Mouse (Mus musculus) hindbrain, embryonic 14.5 days (tissue): Measurements from ENCODE around the gene Vps8. TPM values are rescaled to one million over a fixed set of nuclear protein-coding genes. Genes with fewer than 3 reads are reported as not detected.

Source experiments
- ATAC-seq: fragments of 200-750 bp; cut with Nextera tagmentation; 2 replicates; pipeline ENCODE4 v1.8.0; 2017; ENCODE audit warnings: moderate number of reproducible peaks, mild to moderate bottlenecking, moderate TSS enrichment, moderate library complexity; ENCODE audit not compliant: low FRiP score
- DNase-seq: peaks from one replicate; pipeline ENCODE4 v3.0.0-alpha.2; 2015; ENCODE audit warnings: low spot score
- H3K27ac ChIP-seq: fragments of 300-500 bp; sonication (generic); 2 replicates; pipeline ENCODE4 v1.5.1; 2014; ENCODE audit warnings: mild to moderate bottlenecking, moderate library complexity
- H3K27me3 ChIP-seq: fragments of 300-500 bp; sonication (generic); 2 replicates; pipeline ENCODE4 v1.6.1; 2014; ENCODE audit warnings: mild to moderate bottlenecking, low read length, mixed read lengths; ENCODE audit not compliant: control insufficient read depth, insufficient read depth
- H3K36me3 ChIP-seq: fragments of 300-500 bp; sonication (generic); replicated peaks from 2 replicates; pipeline ENCODE4 v1.6.1; 2014; ENCODE audit not compliant: control insufficient read depth, insufficient read depth
- H3K4me1 ChIP-seq: fragments of 300-500 bp; sonication (generic); replicated peaks from 2 replicates; pipeline ENCODE4 v1.6.1; 2014; ENCODE audit warnings: antibody characterized with exemption, low read length, mixed read lengths; ENCODE audit not compliant: control insufficient read depth, insufficient read depth
- H3K4me2 ChIP-seq: fragments of 300-500 bp; sonication (generic); replicated peaks from 2 replicates; pipeline ENCODE4 v1.6.1; 2014; ENCODE audit warnings: mild to moderate bottlenecking, moderate library complexity
- H3K4me3 ChIP-seq: fragments of 300-500 bp; sonication (generic); replicated peaks from 2 replicates; pipeline ENCODE4 v1.5.1; 2014; ENCODE audit warnings: mild to moderate bottlenecking, low read length
- H3K9ac ChIP-seq: fragments of 300-500 bp; sonication (generic); 2 replicates; pipeline ENCODE4 v1.6.1; 2014
- H3K9me3 ChIP-seq: fragments of 300-500 bp; sonication (generic); 2 replicates; pipeline ENCODE4 v1.6.1; 2016; ENCODE audit warnings: low read length; ENCODE audit not compliant: control insufficient read depth
- WGBS: fragments of 180-500 bp; shearing (Covaris S2); extraction: QIAGEN DNeasy Blood & Tissue Kit; methylation state at CpG from one replicate; pipeline ENCODE4 v1.1.7; 2014; 5-methylcytosine and 5-hydroxymethylcytosine counted together
- polyA plus RNA-seq: library from polyadenylated mRNA; unstranded; fragments of >200 nt; fragmentation: Nextera tagmentation; extraction: Ambion mirVana; gene quantifications from 2 replicates; pipeline ENCODE4 v1.2.1, GENCODE M21; 2014

Gene Vps8
- polyA plus RNA-seq, 1 experiment from 2014 or later: 37.0 TPM

DNA sequence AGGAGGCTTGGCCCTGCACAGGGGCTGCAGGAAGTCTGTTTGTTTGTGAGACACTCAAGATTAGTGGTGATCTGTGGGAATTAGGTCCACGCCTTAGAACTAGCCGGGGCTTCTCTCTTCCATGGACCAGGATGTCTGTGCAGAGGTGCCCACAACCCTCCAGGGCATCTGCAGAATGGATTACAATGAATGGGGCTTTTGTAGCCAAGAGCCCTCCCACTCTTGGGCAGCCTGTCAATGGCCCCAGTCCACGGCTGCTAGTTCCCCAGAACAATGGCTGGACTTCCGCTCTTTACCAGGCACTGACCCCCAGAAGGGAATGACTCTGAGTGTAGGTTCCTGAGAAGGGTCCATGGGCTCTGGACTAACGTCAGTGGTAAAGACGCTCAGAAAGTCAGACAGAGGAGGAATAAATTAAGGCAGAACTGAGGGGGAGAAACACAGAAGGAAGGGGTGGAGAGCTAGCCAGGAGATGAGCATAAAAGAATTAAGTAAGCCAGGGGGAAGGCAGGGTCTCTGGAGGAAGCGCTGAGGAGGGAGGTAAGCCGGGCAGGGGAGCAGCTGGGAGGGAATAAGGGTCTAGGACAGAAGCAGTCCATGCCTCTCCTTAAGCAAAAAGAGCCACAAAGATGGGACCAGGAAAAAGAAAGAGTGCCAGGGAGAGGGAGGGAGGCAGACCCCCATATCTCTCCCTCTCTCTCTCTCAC, 24.4 kb upstream of the Vps8 start:
- DNase-seq (no peak), ATAC-seq (peak; percentile 46; the same call in 1 of the 2 replicates)
- Histone ChIP-seq H3K4me2 (peak overlapping the region; percentile 13; the same call in 1 of the 2 replicates), H3K9ac (peak overlapping the region; percentile 35), H3K36me3 (no peaks in the 10 kb centered on the region), H3K4me3 (no peak overlapping the region), H3K27ac (peak overlapping the region; percentile 83), H3K27me3 (no peaks in the 10 kb centered on the region), H3K9me3 (no peaks in the 10 kb centered on the region), H3K4me1 (peaks cover 39% of the 10 kb centered on the region)
- 8% methylated on average over 8 of the region's 8 CpGs for WGBS

DNA sequence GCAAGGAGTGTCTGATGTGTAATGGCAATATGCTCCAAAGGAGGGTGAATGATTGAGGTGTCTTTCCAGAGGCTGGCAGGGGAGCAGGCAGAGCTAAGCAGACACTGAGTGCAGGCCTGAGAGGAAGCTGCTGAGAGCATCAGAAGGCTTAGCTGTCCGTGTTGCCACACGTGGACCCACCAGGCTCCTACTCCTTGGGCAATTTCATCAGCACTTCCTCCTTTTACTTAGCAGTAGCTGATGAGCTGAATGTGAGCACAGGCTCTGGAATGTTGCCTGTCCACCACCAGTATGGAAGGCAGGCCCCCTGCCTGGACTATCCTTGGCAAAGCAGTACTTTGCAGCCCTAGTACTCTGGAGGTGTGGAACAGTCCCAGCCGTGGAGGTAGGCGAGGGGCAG, 23.0 kb upstream of the Vps8 start:
- Histone ChIP-seq H3K9ac (no peak overlapping the region), H3K36me3 (no peaks in the 10 kb centered on the region), H3K27me3 (no peaks in the 10 kb centered on the region), H3K27ac (no peak overlapping the region), H3K9me3 (no peaks in the 10 kb centered on the region), H3K4me3 (no peak overlapping the region), H3K4me2 (no peak overlapping the region), H3K4me1 (peaks cover 36% of the 10 kb centered on the region)
- WGBS: 85% methylated on average over 4 of the region's 4 CpGs
- ATAC-seq (no peak), DNase-seq (no peak)

DNA sequence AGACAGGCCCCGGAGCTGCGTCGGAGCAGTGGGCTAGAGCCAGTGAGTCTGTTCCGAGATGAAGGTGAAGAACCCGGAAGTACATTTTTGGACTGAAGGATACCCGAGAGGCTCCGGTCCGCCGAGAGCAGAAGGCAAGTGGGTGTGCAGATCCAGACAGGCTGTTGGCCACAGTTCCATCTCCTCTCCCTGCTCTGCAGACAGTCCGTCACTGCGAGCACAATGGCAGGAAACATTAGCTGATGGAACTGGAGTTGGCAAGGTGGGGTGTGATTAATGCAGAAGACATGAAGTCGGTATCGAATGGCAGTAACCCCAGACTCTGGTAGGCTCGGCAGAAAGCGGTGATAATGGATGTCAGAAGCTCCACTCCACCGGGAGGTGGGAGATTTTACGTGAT, 20.9 kb upstream of the Vps8 start:
- Histone ChIP-seq H3K9me3 (no peaks in the 10 kb centered on the region), H3K4me3 (no peak overlapping the region), H3K4me1 (peaks cover 23% of the 10 kb centered on the region), H3K27ac (no peak overlapping the region), H3K9ac (no peak overlapping the region), H3K27me3 (no peaks in the 10 kb centered on the region), H3K36me3 (no peaks in the 10 kb centered on the region), H3K4me2 (no peak overlapping the region)
- no peak for DNase-seq
- ATAC-seq: no peak
- WGBS: 71% methylated on average over 17 of the region's 17 CpGs

DNA sequence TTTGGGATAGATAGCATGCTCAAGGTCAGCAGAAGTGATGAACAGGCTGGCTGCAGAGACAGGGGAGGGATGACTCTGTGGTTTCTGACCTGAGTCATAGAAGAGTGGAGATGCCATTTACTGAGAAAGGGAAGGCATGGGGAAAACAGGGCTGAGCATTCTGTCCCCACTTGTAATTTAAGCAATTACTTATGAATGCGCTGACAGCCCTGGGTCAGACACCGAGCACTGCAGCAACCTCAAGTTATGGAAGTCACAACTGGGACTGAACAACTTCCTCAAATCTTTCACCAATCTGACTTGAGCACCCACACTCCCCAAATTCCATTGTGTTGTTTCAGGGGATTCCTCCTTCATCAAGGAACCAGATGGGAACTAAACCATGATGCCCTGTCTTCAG, 19.5 kb upstream of the Vps8 start:
- Histone ChIP-seq H3K4me2 (no peak overlapping the region), H3K9ac (no peak overlapping the region), H3K9me3 (no peaks in the 10 kb centered on the region), H3K27me3 (no peaks in the 10 kb centered on the region), H3K27ac (no peak overlapping the region), H3K4me1 (peaks cover 11% of the 10 kb centered on the region), H3K4me3 (no peak overlapping the region), H3K36me3 (no peaks in the 10 kb centered on the region)
- DNase-seq: no peak
- 85% methylated on average over 2 of the region's 2 CpGs for WGBS
- ATAC-seq: no peak

DNA sequence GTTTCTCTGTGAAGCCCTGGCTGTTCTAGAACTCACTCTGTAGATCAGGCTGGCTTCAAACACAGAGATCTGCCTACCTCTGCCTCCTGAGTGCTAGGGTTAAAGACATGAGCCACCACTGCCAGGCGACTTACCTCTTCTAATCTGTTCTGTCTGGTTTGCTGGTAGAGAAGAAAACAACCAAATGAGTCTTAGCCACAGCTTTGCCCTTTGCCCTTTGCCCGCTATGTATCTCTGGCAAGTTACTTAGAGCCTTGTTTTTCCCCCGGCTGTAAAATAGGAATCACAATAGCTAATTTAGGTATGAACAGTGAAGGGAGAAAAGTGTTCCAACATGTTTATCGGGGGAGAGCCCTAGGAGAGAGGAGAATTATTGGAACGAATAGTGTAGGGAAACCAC, 18.3 kb upstream of the Vps8 start:
- no peaks in the 10 kb centered on the region for H3K27me3 ChIP-seq
- ATAC-seq (no peak), DNase-seq (no peak)
- H3K36me3 ChIP-seq: no peaks in the 10 kb centered on the region
- 52% methylated on average over 5 of the region's 5 CpGs for WGBS
- no peak overlapping the region for H3K4me3 ChIP-seq
- H3K9me3 ChIP-seq: no peaks in the 10 kb centered on the region
- H3K9ac ChIP-seq: no peak overlapping the region
- H3K4me1 ChIP-seq: 0 out of 2 replicates have a peak, but pooled peaks cover 5% of the 10 kb centered on the region
- no peak overlapping the region for H3K4me2 ChIP-seq
- H3K27ac ChIP-seq: no peak overlapping the region

DNA sequence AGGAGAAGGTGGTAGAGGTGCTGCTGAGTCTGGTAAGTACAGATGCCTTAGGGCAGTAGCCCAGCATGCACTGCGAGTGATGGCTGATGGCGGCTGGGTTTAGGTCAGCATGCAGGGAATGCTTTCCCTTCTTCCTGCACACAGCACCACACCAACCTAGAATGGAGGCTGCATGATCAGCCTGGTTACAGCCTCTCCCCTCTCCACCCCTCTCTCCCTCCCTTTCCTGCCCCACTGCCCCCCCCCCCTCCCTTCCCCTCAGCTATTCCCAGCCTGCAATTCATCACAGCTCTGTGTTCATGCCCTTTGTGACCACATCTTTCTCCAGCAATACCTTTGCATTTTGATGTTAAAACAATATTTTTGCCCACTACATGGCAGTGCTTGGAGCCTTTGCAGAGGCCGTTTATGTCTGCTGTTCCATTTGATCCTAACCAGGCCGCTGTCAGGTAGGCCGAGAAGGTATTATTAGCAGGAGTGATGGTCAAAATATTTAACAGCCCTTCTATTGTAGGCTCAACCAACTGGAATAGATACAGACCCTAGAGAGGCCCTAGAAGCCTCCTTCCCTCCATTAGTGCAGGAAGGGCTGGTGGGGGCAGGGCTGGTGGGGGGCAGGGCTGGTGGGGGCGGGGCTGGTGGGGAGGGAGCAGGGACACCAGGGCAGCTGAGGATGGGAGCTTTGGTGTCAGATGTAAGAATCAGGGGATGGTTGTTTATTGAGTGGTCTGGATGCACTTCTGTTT, 17.5 kb upstream of the Vps8 start:
- no peak overlapping the region for H3K27ac ChIP-seq
- no peak for DNase-seq
- no peaks in the 10 kb centered on the region for H3K9me3 ChIP-seq
- no peaks in the 10 kb centered on the region for H3K27me3 ChIP-seq
- no peak overlapping the region for H3K9ac ChIP-seq
- 49% methylated on average over 6 of the region's 6 CpGs for WGBS
- no peak overlapping the region for H3K4me3 ChIP-seq
- no peak overlapping the region for H3K4me2 ChIP-seq
- no peaks in the 10 kb centered on the region for H3K36me3 ChIP-seq
- ATAC-seq: peak; percentile 31; the same call in 1 of the 2 replicates
- H3K4me1 ChIP-seq: 0 out of 2 replicates have a peak, but pooled peaks cover 5% of the 10 kb centered on the region

DNA sequence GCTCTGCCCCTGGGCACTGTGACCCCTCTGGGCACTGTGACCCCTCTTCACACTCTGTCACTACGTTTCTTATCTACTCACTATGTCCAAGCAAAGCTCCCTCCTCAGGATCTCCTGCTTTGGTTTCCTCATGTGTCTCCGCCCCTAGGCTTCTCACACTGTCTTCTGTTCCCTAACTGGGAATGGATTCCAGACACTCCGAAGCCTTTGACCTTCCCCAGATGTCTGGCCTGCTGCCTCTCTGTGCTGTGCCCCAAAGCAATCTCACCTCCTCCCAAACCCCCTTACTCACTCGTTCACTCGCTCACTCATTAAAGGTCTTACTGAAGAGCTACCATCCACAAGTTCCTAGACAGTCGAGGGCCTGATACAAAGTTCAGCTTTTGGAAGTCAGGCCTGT, 16.8 kb upstream of the Vps8 start:
- Histone ChIP-seq H3K36me3 (no peaks in the 10 kb centered on the region), H3K9me3 (no peaks in the 10 kb centered on the region), H3K27ac (no peak overlapping the region), H3K27me3 (no peaks in the 10 kb centered on the region), H3K4me3 (no peak overlapping the region), H3K9ac (no peak overlapping the region), H3K4me2 (no peak overlapping the region), H3K4me1 (0 out of 2 replicates have a peak, but pooled peaks cover 5% of the 10 kb centered on the region)
- DNase-seq (no peak), ATAC-seq (no peak)
- 81% methylated on average over 6 of the region's 6 CpGs for WGBS

DNA sequence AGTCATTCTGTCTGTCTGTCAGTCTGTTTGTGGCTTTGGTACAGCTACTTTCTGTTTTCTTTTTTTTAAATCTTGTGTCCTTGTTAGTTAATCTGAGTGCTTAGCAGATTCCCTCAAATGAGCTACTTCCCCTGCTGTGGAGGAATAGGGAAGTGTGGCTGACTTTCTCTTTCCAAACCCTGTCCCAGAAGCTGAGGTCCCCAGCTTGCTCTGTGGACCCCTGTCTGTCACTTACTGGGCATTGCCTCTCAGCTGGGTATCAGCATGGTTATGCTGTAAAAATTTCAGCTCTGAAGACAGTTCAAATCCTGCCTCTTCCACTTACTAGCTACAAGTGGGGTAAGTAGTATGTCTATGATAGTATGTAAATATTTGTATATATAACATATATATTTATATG, 11.1 kb upstream of the Vps8 start:
- Histone ChIP-seq H3K9me3 (no peaks in the 10 kb centered on the region), H3K4me3 (no peak overlapping the region), H3K27ac (no peak overlapping the region), H3K4me2 (no peak overlapping the region), H3K27me3 (no peaks in the 10 kb centered on the region), H3K9ac (no peak overlapping the region), H3K4me1 (no peaks in the 10 kb centered on the region), H3K36me3 (no peaks in the 10 kb centered on the region)
- no peak for ATAC-seq
- no peak for DNase-seq

DNA sequence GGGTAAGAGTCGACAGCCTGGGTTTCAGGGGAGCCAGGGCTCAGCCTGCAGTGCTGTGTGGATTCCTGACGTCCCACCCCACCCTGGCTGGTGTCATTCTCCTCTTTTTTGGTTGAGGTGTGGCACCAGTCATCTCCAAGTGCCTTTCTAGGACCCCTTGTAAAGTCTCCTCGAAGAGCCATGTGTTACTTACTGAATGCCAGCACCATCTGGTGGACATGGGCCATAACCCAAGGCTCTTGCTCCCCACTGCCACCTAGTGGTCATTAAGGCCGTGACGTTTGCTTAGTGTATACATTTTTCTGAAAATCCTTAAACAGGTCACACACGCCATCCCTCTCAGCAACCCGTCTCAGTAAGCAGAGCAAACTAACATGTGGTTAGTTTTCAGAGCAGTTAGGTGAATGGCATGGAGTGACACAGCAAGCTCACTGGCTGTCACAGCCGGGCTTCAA, 10.3 kb upstream of the Vps8 start:
- Histone ChIP-seq H3K4me1 (no peaks in the 10 kb centered on the region), H3K4me3 (no peak overlapping the region), H3K9me3 (no peaks in the 10 kb centered on the region), H3K36me3 (no peaks in the 10 kb centered on the region), H3K4me2 (no peak overlapping the region), H3K27ac (no peak overlapping the region), H3K9ac (no peak overlapping the region), H3K27me3 (no peaks in the 10 kb centered on the region)
- peak; percentile 80 for ATAC-seq
- peak; percentile 92 for DNase-seq
- 21% methylated on average over 8 of the region's 8 CpGs for WGBS
